Mouse (Mus musculus) kidney, embryonic 16.5 days (tissue): Measurements from ENCODE around the gene Psip1. TPM values are rescaled to one million over a fixed set of nuclear protein-coding genes. Genes with fewer than 3 reads are reported as not detected.

ENCODE experiments used
- ATAC-seq: fragments of 200-750 bp; cut with Nextera tagmentation; 2 replicates; pipeline ENCODE4 v1.8.0; 2017; ENCODE audit warnings: moderate TSS enrichment; ENCODE audit not compliant: low FRiP score, low TSS enrichment
- H3K27ac ChIP-seq: fragments of 300-500 bp; sonication (generic); 2 replicates; pipeline ENCODE4 v1.5.1; 2014; ENCODE audit warnings: low read length
- H3K27me3 ChIP-seq: fragments of 300-500 bp; sonication (generic); 2 replicates; pipeline ENCODE4 v1.6.1; 2014; ENCODE audit warnings: low read length, control low read depth, mixed read lengths; ENCODE audit not compliant: insufficient read depth
- H3K36me3 ChIP-seq: fragments of 300-500 bp; sonication (generic); 2 replicates; pipeline ENCODE4 v1.6.1; 2014; ENCODE audit warnings: low read length, control low read depth, mixed read lengths; ENCODE audit not compliant: insufficient read depth
- H3K4me1 ChIP-seq: fragments of 300-500 bp; sonication (generic); 2 replicates; pipeline ENCODE4 v1.6.1; 2014; ENCODE audit warnings: low read length, control low read depth, mixed read lengths; ENCODE audit not compliant: insufficient read depth
- H3K4me2 ChIP-seq: fragments of 300-500 bp; sonication (generic); replicated peaks from 2 replicates; pipeline ENCODE4 v1.6.1; 2014; ENCODE audit warnings: low read depth, low read length
- H3K4me3 ChIP-seq: fragments of 300-500 bp; sonication (generic); 2 replicates; pipeline ENCODE4 v1.5.1; 2014; ENCODE audit warnings: mild to moderate bottlenecking, low read length
- H3K9ac ChIP-seq: fragments of 300-500 bp; sonication (generic); replicated peaks from 2 replicates; pipeline ENCODE4 v1.6.1; 2014; ENCODE audit warnings: low read length
- H3K9me3 ChIP-seq: fragments of 300-500 bp; sonication (generic); 2 replicates; pipeline ENCODE4 v1.6.1; 2016; ENCODE audit warnings: low read length, control low read depth
- WGBS: fragments of 180-500 bp; shearing (Covaris S2); extraction: QIAGEN DNeasy Blood & Tissue Kit; methylation state at CpG from one replicate; pipeline ENCODE4 v1.1.7; 2014; 5-methylcytosine and 5-hydroxymethylcytosine counted together
- polyA plus RNA-seq: library from polyadenylated mRNA; unstranded; fragments of >200 nt; fragmentation: Nextera tagmentation; extraction: Ambion mirVana; gene quantifications from 2 replicates; pipeline ENCODE4 v1.2.1, GENCODE M21; 2015

Psip1 gene
- polyA plus RNA-seq, 1 experiment from 2014 or later = 109 TPM

DNA sequence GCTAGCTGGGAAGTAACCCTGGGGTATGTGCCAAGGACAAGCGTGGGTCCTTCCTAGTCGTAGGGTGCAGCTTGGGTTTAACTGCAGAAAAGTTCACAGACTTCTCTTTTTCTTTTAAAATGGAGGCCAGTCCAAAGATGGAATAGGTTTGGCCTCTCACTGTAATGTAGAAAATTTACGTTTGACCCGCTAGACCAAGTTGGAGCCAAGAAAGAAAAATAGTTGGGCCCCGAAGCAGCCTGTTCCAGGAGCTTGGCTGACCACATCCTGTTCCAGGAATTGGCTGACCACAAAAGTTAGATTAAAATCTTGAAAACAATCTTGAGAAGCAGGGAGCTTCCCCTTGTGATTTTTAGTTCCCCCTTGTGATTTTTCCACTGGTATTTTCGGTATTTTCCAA is 78.6 kb downstream of the Psip1 start:
- 85% methylated on average over 6 of the region's 6 CpGs for WGBS

More for the DNA sequence above, 78.6 kb downstream of the Psip1 start:
- Histone ChIP-seq H3K9ac (no peak overlapping the region), H3K4me3 (no peak overlapping the region), H3K27me3 (no peaks in the 10 kb centered on the region), H3K9me3 (peaks cover 25% of the 10 kb centered on the region), H3K27ac (no peak overlapping the region), H3K36me3 (0 out of 2 replicates have a peak, but pooled peaks cover 3% of the 10 kb centered on the region), H3K4me2 (no peak overlapping the region), H3K4me1 (no peaks in the 10 kb centered on the region)
- ATAC-seq = no peak

Other genes with a start within 250 kb of the Psip1 start
- 2.6 and 3.2 TPM in 2 replicates for gene Ttc39b, start 162.2 kb downstream of the Psip1 start, polyA plus RNA-seq
- 43.9 and 45.7 TPM in 2 replicates for gene Snapc3, start 68.7 kb downstream of the Psip1 start, polyA plus RNA-seq
- 3.7 and 4.3 TPM in 2 replicates for gene Ccdc171, start 39.1 kb upstream of the Psip1 start, polyA plus RNA-seq